Mouse (Mus musculus) adrenal gland, adult 8-10 months (tissue): ENCODE results near the gene Cfd. TPM values are rescaled to one million over a fixed set of nuclear protein-coding genes. Genes with fewer than 3 reads are reported as not detected.

Experiments used
- DNase-seq: peaks from one replicate; pipeline ENCODE4 v3.0.0; 2022
- total RNA-seq, 4 experiments: library from RNA; stranded (reverse); gene quantifications; 2 replicates each; pipeline ENCODE4 v1.2.4; 2022

Gene Cfd
- 1,000 to 10,000 TPM in 2 of 4 experiments, 100 to 1,000 TPM in 2; 123 to 1,857 (median 821) TPM for total RNA-seq

DNA sequence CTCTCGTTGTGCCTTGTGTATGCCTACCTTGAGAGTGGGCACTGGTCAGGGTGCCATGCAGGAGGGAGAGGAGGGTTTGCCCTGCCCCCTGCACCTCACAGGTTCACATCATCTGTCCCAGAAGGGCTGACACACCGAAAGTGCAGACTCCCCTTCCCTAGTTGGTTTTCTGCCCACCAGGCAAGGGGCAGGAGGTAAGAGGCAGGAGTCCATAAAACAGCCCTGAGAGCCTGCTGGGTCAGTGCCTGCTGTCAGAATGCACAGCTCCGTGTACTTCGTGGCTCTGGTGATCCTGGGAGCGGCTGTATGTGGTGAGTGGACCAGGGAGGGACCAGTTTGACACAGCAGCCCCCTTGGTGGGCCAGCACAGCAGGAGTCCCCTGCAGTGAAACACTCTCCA is at the start of gene Cfd:
Gene Cfd, plus strand, starts transcription at position 184 of the 400 bp plus-strand sequence.
- DNase-seq: no peak

- no peak for DNase-seq
These were observed 48.3 kb upstream of the Cfd start for GRCm38 (mm10) chr10:79842322-79842721.

DNA sequence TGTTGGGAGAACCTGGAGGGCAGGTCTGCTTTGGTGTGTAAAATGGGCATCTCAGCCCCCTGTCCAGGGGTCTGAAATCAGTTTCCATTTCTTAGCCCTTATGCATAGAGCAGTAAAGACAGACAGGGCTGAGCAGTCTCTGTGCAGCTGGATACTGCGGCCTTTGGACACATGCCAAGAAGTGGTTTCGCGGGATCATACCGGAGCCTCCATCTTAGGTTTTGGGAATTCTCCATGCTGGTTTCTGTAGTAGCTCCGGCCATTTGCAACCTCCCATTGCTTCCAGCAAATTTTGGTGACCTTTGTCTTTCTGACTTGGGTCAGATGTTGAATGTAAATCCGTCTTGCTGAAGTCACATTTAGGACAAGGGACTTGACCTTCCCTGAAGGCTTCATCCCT is 47.2 kb upstream of the Cfd start:
- no peak for DNase-seq

GRCm38 (mm10) chr10:79846553-79846952 is 44.1 kb upstream of the Cfd start:
- no peak for DNase-seq

DNA sequence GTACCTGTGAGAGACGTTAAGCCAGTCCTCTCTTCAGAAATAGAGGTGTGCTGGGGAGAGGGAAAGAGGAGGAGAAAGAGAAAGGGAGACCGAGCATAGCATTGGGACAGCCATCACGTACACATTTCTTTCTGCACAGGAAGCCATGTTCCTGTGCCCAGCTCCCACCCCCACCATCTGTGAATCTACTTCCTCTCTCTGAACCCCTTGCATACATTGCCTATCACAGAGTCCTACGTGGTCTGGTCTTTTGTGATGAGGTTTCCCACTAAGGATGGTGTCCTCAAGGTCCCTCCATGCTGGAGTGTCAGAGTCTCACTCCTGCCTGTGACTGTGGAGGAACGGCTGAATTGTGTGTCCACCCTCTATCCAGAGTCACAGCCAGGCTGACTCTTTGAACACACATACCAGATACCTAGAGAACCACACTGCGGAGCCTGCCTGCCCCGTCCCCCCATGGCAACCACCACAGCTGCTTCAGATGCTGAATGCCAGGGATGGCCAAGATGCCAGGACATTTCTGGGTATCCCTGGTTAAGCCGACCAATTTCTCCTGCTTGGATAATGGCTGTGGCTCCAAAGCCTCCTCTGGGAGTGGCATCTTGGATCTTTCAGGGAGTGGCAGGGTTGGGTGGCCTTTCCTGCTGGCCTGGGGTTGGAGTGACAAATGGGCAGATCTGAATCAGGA is 40.6 kb upstream of the Cfd start:
- DNase-seq: no peak

DNA sequence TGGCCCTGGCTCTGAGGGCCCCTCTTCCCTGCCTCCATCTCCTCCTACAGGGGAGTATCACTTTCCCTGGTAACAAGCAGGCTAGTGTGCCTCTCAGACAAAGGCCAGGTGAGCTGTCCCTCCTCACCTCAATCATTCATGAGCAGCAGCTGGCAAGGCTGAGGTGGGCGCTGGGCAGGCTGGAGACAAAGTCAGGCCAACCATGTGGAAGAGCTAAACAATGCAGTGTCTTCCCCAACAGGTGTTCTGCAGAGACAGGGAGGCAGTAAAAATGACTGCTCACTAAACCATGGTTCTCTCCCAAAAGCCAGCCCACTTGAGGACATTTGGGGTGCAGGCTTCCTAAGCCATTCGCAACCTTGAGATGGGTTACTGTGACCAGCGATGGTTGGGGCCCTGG is 39.0 kb upstream of the Cfd start:
- no peak for DNase-seq

GRCm38 (mm10) chr10:79852107-79852789 is 38.4 kb upstream of the Cfd start:
- DNase-seq: peak; percentile 37

GRCm38 (mm10) chr10:79852827-79853226 is 37.8 kb upstream of the Cfd start:
- no peak for DNase-seq

DNA sequence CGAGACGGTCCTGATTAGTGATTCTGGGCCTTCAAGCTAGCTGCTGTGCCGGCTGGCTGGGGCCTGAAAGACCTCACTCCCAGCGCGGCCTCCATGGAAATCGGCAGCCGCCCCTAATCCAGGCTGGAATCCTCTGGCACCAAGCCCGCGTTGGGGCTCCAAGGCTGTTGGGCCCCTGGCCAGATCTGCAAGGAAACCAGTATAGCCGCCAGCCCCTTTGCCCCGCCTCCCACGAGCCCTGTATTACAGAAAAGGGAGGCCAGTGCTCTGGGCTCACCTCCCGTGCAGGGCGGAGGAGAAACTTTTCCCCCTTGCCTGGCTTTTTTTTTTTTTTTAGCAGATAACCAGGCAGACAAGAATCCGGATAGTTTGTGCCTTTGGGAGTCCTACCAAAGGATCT is 37.3 kb upstream of the Cfd start:
- DNase-seq: peak; percentile 92

DNA sequence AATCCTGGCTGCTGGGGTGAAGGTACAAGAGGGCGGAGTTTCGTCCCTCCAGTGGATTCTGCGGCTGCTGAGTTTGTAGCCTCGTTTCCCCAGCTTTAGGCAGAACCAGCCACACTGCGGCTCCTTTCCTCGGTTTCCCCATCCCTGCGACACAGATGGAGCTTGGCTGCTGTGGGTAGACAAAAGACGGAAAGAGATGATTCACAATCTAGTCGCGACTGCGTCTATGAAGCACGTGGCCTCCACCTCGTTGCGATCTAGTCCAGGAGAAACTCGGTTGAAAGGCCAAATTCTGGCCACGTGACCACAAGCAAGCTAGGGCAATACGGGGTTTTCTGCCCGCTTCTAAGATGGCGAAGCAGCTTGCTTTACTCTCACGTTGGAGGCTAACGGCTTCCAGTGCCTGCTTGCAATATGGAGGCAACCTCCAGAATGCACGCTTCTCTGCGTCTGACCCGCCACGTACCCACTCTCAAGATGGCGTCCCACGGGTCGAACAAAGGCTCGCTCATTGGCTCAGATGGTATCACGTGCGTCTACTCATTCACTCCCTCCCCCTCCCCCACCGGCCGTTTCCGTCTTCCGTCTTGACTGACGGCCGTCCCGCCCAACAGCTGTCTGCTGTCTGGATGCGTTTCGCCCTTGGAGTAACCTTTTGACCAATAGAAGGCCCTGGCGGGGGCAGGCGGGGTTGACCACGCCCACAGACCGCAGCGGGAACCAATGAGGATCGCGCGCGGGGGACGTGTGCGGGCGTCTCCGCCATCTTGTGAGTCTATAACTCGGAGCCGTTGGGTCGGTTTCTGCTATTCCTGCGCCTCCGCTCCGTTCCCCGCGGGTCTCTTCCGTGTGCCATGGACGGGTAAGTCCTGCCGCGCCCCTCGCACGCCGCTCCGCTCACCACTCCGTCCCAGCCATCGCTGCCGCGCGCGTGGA is 36.5 kb upstream of the Cfd start, which contains the start of gene Ptbp1:
Gene Ptbp1, plus strand, starts transcription at position 568 of the 936 bp plus-strand sequence.
- peak; percentile 99 for DNase-seq

GRCm38 (mm10) chr10:79854801-79855541 is 35.7 kb upstream of the Cfd start:
- DNase-seq: peak; percentile 70

DNA sequence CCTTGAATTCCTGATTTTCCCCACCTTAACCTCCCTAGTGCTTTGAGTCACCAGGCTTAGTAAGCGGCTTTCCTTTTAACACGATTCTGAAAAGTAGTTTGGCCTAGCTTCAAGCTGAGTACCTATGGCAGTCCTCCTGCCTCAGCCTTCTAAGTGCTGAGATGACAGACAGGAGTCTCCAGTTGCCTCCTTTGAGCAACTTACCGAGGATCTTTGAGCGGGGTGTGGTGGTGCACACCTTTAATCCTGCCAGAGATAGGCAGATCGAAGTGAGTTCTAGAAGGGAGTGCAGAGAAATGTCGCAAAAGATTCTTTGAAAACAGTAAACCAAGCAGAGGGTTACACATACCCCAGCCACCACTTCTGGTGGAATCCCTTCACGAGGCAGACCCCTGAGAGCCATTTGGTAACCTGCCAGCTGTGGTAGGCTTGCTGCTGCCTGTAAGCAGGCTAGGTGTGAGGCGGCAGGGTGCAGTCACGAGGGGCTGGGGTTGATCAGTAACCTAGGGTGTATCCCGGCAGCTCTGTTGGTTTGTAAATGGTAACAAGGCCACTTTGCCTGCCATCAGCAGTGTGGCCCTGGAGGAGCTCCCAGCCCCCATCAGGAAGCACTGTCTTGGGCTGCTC is 35.0 kb upstream of the Cfd start:
- peak; percentile 63 for DNase-seq

DNA sequence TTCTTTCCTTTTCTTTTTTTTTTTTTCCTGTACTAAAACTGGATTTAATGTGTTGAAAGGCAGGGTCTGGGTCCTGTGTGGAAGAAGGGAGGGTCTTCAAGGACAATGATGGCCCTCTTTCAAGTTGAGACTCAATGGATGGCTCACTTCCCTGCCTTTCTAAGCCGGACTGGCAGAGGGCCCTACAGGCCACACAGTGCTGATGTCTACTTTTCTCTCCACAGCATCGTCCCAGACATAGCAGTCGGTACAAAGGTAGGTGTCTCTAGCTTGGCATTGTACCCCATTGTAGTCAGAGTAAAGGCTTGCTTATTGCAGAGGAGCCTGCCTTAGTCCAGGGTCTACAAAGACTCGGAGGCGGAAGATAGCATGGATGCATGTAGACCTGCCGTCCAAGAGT is 34.4 kb upstream of the Cfd start:
- no peak for DNase-seq

DNA sequence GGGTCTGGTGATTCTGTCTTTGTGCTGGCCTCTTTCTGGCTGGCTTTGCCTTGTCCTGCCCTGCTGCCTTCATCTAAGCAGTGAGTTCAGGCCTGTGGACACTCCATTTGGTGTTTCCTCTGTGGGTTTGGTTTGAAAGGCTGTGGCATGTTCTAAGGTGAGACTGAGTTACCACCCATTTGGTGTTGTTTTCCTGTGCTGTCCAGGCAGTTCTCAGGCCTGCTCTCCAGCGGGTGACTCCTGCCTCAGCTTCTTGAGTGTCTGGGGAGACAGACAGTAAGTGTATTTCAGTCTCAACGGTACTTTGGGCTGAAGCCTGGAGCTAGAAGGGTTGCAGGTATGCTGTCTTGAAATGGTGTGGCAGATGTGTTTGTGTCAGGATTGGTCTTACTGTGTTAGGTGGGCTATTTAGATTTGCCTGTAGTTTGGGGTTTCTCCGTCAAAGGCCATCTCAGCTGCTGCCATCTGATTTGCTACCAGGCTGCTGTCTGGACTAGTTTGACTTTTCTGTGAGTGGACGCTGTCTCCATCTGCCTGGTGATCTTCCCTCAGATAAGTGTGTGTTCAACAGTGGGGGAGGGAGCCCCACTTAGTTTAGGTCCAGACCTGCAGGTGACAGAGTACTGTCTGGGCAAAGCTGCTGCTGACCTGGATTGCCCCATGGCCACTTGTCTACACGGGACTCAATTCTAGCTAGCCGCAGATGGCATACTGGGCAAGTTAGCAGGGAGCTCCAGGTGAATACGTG is 33.8 kb upstream of the Cfd start:
- DNase-seq: no peak

DNA sequence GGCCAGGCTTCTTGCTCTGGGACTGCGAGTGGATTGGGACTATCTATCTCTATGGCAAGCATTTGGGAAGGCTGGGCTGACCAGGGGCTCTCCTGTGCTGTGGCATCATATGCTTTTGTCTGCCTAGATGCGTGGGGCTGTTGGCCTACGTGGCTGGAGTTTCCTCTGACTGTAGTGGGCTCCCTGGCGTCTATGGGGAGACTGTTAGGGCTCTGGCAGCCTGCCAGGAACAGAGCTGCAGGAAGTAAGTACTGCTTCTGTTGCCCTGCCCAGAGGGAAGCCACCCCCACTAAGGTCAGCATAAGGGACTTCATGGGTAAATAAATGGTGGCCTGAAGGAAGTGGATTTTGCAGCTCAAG is 33.2 kb upstream of the Cfd start:
- peak; percentile 66 for DNase-seq

DNA sequence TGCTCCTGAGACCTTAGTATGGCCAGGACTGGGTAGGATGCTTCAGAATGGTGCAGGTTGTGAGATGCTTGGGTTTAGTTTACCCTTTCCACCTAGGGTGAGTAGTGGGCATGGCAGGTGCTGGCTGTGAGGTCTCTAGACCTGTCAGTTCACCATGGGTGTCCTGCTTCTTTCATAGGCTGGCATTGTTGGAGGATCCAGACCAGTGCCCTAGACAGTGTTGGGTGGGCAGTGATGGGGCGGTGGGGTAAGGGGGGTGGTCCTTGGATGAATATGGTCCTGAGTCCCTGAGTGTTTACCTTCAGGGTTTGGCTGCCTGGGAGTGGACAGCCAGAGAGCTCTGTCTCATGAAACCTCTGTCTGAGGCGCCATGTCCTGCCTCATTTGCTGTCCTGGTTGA is 32.8 kb upstream of the Cfd start:
- DNase-seq: no peak

GRCm38 (mm10) chr10:79858416-79859074 is 32.1 kb upstream of the Cfd start:
- no peak for DNase-seq

DNA sequence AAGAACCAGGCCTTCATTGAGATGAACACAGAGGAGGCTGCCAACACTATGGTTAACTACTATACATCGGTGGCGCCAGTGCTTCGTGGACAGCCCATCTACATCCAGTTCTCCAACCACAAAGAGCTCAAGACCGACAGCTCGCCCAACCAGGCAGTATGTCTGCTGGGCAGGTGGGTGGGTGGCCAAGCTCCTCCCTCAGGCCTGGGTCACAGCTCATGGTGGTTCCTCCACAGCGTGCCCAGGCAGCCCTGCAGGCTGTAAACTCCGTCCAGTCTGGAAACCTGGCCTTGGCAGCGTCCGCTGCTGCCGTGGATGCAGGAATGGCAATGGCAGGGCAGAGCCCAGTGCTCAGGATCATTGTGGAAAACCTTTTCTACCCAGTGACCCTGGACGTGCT is 31.5 kb upstream of the Cfd start:
- DNase-seq: no peak

DNA sequence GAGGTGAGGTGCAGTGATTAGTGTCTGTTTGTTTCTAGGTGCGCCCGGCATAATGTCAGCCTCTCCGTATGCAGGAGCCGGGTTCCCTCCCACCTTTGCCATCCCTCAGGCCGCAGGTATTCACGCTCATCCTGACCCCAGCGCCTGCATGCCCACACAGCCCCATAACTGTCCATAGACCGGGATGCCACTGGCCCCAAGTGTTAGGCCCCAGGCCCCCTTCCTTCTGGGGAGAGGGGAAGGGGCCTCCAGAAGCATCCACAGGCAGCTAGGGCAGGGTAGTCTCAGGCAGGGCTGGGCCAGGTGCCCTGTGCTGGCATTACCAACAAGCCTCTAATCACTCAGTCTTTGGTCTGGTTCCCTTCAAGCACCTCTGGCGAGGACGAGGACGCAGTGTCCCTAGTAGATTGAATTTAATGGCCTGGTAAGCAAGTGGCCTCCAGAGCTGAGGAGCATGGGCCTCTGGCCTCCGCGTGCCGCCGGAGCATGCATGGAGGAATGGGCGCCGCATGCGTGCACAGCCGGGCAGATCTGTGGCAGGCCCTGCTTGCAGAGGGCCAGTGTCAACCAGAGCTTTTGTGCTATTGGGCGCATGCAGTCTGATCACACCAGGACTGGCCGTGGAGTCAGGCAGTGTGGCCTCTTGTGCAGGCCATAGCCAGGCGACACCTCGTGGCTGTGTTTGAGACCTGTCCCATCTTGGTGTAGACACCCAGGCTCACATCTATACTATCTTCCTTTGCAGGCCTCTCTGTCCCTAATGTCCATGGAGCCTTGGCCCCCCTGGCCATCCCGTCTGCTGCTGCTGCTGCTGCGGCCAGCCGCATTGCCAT is 30.4 kb upstream of the Cfd start:
- DNase-seq: no peak
